Mouse (Mus musculus) forebrain, embryonic 16.5 days (tissue): ENCODE measurements at regions not wholly inside any gene's neighbourhood (a gene's known extent, or its start where the extent isn't known, plus 50 kb on each side); places are given as distances from the start of the nearest gene placed in this dataset.

Source experiments
- ATAC-seq: fragments of 200-750 bp; cut with Nextera tagmentation; 2 replicates; pipeline ENCODE4 v1.8.0; 2017; ENCODE audit warnings: mild to moderate bottlenecking, moderate library complexity
- H3K27ac ChIP-seq: fragments of 300-500 bp; sonication (generic); 2 replicates; pipeline ENCODE4 v1.5.1; 2014; ENCODE audit warnings: low read length, control low read depth
- H3K27me3 ChIP-seq: fragments of 300-500 bp; sonication (generic); replicated peaks from 2 replicates; pipeline ENCODE4 v1.6.1; 2014; ENCODE audit warnings: low read length; ENCODE audit not compliant: control insufficient read depth, insufficient read depth
- H3K36me3 ChIP-seq: fragments of 300-500 bp; sonication (generic); 2 replicates; pipeline ENCODE4 v1.6.1; 2014; ENCODE audit not compliant: control insufficient read depth, insufficient read depth
- H3K4me1 ChIP-seq: fragments of 300-500 bp; sonication (generic); replicated peaks from 2 replicates; pipeline ENCODE4 v1.6.1; 2014; ENCODE audit warnings: low read length; ENCODE audit not compliant: control insufficient read depth, insufficient read depth
- H3K4me2 ChIP-seq: fragments of 300-500 bp; sonication (generic); 2 replicates; pipeline ENCODE4 v1.6.1; 2014; ENCODE audit warnings: mild to moderate bottlenecking, low read length, control low read depth
- H3K4me3 ChIP-seq: fragments of 300-500 bp; sonication (generic); replicated peaks from 2 replicates; pipeline ENCODE4 v1.5.1; 2014; ENCODE audit warnings: mild to moderate bottlenecking, low read length, control low read depth
- H3K9ac ChIP-seq: fragments of 300-500 bp; sonication (generic); replicated peaks from 2 replicates; pipeline ENCODE4 v1.6.1; 2014; ENCODE audit warnings: low read depth, low read length, control low read depth
- H3K9me3 ChIP-seq: fragments of 300-500 bp; sonication (generic); 2 replicates; pipeline ENCODE4 v1.6.1; 2016; ENCODE audit warnings: low read length; ENCODE audit not compliant: control insufficient read depth
- WGBS: fragments of 180-500 bp; shearing (Covaris S2); extraction: QIAGEN DNeasy Blood & Tissue Kit; methylation state at CpG from one replicate; pipeline ENCODE4 v1.1.7; 2014; 5-methylcytosine and 5-hydroxymethylcytosine counted together

DNA sequence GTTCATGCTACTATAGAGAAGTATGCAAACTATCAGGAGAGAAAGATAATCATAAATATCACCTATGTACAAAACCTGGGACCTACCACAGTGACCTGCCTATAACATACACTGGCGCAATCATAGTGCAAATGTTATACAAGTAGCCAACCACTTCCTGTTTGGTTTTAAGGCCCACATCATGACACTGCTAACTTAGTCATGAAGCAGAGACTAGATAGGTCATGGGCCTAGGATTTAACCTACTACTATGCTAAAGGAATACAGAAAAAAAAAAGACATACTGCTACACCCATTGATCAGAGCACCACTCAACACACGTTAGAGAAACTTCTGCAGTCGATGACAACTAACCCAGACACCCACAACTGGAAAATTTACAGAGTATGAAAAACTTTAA lies 498.6 kb upstream of the Acvr2a start:
- WGBS, result 96% methylated on average over 3 of the region's 3 CpGs

DNA sequence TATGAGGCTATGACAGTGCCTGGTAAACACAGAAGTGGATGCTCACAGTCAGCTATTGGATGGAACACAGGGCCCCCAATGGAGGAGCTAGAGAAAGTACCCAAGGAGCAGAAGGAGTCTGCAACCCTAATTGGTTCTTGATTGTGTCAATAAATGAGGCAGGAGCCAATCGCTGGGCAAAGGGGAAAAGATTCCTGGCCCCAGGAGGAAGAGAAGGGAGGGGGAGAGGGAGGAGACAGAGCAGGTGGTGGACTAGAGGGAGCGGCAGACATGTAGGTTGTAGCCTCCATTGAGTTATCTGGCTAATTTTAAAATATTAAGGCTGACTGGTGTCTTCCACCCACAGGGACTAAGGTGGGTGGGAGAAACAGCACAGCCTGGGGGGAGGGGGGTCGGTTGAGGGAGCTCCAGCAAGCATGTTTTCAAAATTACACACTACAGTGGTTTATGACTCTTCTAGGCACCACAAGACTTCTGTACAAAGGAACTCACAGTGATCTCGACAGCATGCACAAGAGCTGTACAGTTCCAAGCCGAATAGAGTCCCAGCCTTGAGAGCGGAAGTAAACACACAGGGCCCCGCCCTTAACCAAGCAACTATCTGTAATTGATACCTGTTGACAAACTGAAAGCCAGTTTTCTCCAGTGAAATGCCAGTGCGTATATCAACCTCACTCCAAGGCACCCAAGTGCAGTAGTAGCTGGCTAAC lies 497.6 kb upstream of the Acvr2a start:
- Histone ChIP-seq H3K27ac (no peak overlapping the region), H3K9me3 (no peaks in the 10 kb centered on the region), H3K4me2 (no peak overlapping the region), H3K4me3 (no peak overlapping the region), H3K36me3 (no peaks in the 10 kb centered on the region), H3K9ac (no peak overlapping the region), H3K27me3 (no peaks in the 10 kb centered on the region), H3K4me1 (peaks cover 7% of the 10 kb centered on the region)
- 86% methylated on average over 8 of the region's 8 CpGs for WGBS
- ATAC-seq, result no peak; the same call in 1 of the 2 replicates

More for the DNA sequence above, 498.6 kb upstream of the Acvr2a start:
- H3K4me2 ChIP-seq, result no peak overlapping the region
- H3K4me3 ChIP-seq, result no peak overlapping the region
- H3K9me3 ChIP-seq, result no peaks in the 10 kb centered on the region
- ATAC-seq, result no peak
- H3K36me3 ChIP-seq, result no peaks in the 10 kb centered on the region
- no peak overlapping the region for H3K9ac ChIP-seq
- H3K4me1 ChIP-seq, result peaks cover 7% of the 10 kb centered on the region
- no peaks in the 10 kb centered on the region for H3K27me3 ChIP-seq
- H3K27ac ChIP-seq, result no peak overlapping the region

- H3K9me3 ChIP-seq, result no peaks in the 10 kb centered on the region
- no peak overlapping the region for H3K9ac ChIP-seq
- no peaks in the 10 kb centered on the region for H3K27me3 ChIP-seq
- H3K4me3 ChIP-seq, result no peak overlapping the region
- H3K36me3 ChIP-seq, result no peaks in the 10 kb centered on the region
- peak; percentile 50; the same call in 1 of the 2 replicates for ATAC-seq
- WGBS, result 26% methylated on average over 7 of the region's 7 CpGs
- peak overlapping the region; percentile 23 for H3K4me2 ChIP-seq
- H3K27ac ChIP-seq, result no peak overlapping the region
- peaks cover 7% of the 10 kb centered on the region for H3K4me1 ChIP-seq
These were observed 496.1 kb upstream of the Acvr2a start for GRCm38 (mm10) chr2:48317821-48318220.

GRCm38 (mm10) chr2:48318384-48319030 lies 495.4 kb upstream of the Acvr2a start:
- Histone ChIP-seq H3K9ac (no peak overlapping the region), H3K27ac (no peak overlapping the region), H3K4me1 (peaks cover 7% of the 10 kb centered on the region), H3K36me3 (no peaks in the 10 kb centered on the region), H3K4me2 (no peak overlapping the region; the same call in 1 of the 2 replicates), H3K4me3 (no peak overlapping the region), H3K27me3 (no peaks in the 10 kb centered on the region), H3K9me3 (no peaks in the 10 kb centered on the region)
- 25% methylated on average over 8 of the region's 8 CpGs for WGBS
- ATAC-seq, result no peak

- Histone ChIP-seq H3K9ac (no peak overlapping the region), H3K36me3 (no peaks in the 10 kb centered on the region), H3K9me3 (no peaks in the 10 kb centered on the region), H3K4me1 (peaks cover 7% of the 10 kb centered on the region), H3K4me2 (no peak overlapping the region), H3K27me3 (no peaks in the 10 kb centered on the region), H3K27ac (no peak overlapping the region), H3K4me3 (no peak overlapping the region)
- WGBS, result 87% methylated on average over 4 of the region's 4 CpGs
- ATAC-seq, result no peak
These were observed 492.4 kb upstream of the Acvr2a start for GRCm38 (mm10) chr2:48321471-48321870.

- H3K36me3 ChIP-seq, result no peaks in the 10 kb centered on the region
- peaks cover 7% of the 10 kb centered on the region for H3K4me1 ChIP-seq
- H3K9ac ChIP-seq, result no peak overlapping the region
- H3K27ac ChIP-seq, result no peak overlapping the region
- no peaks in the 10 kb centered on the region for H3K9me3 ChIP-seq
- WGBS, result 72% methylated on average over 5 of the region's 5 CpGs
- H3K4me2 ChIP-seq, result no peak overlapping the region
- no peaks in the 10 kb centered on the region for H3K27me3 ChIP-seq
- ATAC-seq, result no peak
- H3K4me3 ChIP-seq, result no peak overlapping the region
These were observed 491.6 kb upstream of the Acvr2a start for GRCm38 (mm10) chr2:48322278-48322677.

DNA sequence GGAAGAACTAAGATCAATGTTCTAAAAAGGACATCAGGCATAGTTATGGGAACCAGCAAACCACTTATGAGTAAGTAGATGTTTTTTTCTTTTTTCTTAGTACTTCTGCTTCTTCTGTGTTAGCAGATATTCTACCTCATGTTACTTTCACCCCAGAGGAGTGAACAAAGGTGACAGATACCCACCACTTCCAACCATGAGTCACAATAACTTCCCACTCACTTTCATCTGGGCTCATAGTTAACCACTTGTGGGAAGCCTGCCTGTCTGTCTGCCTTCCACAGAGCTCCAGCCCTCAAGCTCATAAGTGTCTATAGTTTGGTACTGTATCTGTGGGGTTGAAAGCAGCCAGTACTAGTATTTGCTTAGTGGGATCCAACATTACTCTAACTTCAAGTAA lies 485.7 kb upstream of the Acvr2a start:
- Histone ChIP-seq H3K9ac (no peak overlapping the region), H3K27me3 (no peaks in the 10 kb centered on the region), H3K4me1 (no peaks in the 10 kb centered on the region), H3K4me3 (no peak overlapping the region), H3K27ac (no peak overlapping the region), H3K9me3 (no peaks in the 10 kb centered on the region), H3K4me2 (no peak overlapping the region), H3K36me3 (no peaks in the 10 kb centered on the region)
- no peak for ATAC-seq

- 66% methylated on average over 10 of the region's 10 CpGs for WGBS
- Histone ChIP-seq H3K4me3 (no peak overlapping the region), H3K4me1 (no peaks in the 10 kb centered on the region), H3K9me3 (no peaks in the 10 kb centered on the region), H3K27me3 (no peaks in the 10 kb centered on the region), H3K4me2 (no peak overlapping the region), H3K9ac (no peak overlapping the region), H3K36me3 (no peaks in the 10 kb centered on the region), H3K27ac (no peak overlapping the region)
- no peak for ATAC-seq
These were observed 481.1 kb upstream of the Acvr2a start for GRCm38 (mm10) chr2:48332783-48333182.

GRCm38 (mm10) chr2:48348021-48348420 lies 465.9 kb upstream of the Acvr2a start:
- H3K27ac ChIP-seq, result no peak overlapping the region
- H3K4me1 ChIP-seq, result no peaks in the 10 kb centered on the region
- no peak overlapping the region for H3K4me3 ChIP-seq
- no peaks in the 10 kb centered on the region for H3K36me3 ChIP-seq
- no peak for ATAC-seq
- no peak overlapping the region for H3K4me2 ChIP-seq
- no peaks in the 10 kb centered on the region for H3K27me3 ChIP-seq
- no peak overlapping the region for H3K9ac ChIP-seq
- 92% methylated on average over 4 of the region's 4 CpGs for WGBS
- no peaks in the 10 kb centered on the region for H3K9me3 ChIP-seq
